Mouse (Mus musculus) splenic B cell, adult 2 months (primary cell): ENCODE measurements around the gene H2al2b.
"Not testable (repeated sequence)": the region's sequence is repeated elsewhere in the genome, so short reads cannot be mapped to it uniquely, and the experiment has no call there.

Experiments used
- DNase-seq: peaks from one replicate; pipeline ENCODE4 v3.0.0-alpha.2; 2011; ENCODE audit warnings: low read depth, low spot score
- H3K27me3 ChIP-seq: 2 replicates; pipeline ENCODE4 v1.6.1; 2012; ENCODE audit warnings: mild to moderate bottlenecking, low read length, moderate library complexity, mixed read lengths; ENCODE audit not compliant: control insufficient read depth, poor library complexity, insufficient read depth, severe bottlenecking
- H3K36me3 ChIP-seq: 2 replicates; pipeline ENCODE4 v1.6.1; 2012; ENCODE audit warnings: mild to moderate bottlenecking, low read length, moderate library complexity, mixed read lengths; ENCODE audit not compliant: control insufficient read depth, poor library complexity, insufficient read depth, severe bottlenecking

H2al2b gene

DNA sequence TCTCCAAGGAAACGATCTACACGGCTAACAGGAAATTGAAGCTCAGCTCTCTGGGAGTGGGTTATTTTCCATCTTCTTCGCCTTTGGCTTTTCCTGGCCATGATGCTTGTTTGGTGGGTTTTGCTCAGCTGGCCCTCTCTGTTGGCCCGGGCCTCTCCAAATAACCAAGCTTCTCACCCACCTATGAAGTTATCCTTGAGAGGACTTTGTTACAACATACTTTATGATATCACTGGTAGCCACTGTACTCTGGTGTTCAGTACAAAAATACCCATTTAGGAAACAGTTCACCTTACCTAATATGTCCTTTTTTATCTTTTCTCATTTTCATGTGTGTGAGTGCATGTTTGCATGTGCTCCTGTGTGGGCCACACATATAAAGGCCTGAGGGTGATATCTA is at the start of gene H2al2b:
Gene H2al2b (minus strand): TSS at position 101 of the 400 bp plus-strand sequence.
- not testable (repeated sequence) for H3K36me3 ChIP-seq, H3K27me3 ChIP-seq, DNase-seq
